Mouse (Mus musculus) megakaryocyte, embryonic 14.5 days (primary cell): Measurements from ENCODE around the gene Vps29.
"Not testable (repeated sequence)": the region's sequence is repeated elsewhere in the genome, so short reads cannot be mapped to it uniquely, and the experiment has no call there.

Experiments used
- FLI1 ChIP-seq: IDR thresholded peaks from 2 replicates; pipeline ENCODE4 v1.6.1; 2012; ENCODE audit warnings: low read length, inconsistent platforms, mixed read lengths
- GATA1 ChIP-seq: IDR thresholded peaks from 3 replicates; pipeline ENCODE4 v1.6.1; 2012; ENCODE audit warnings: mixed read lengths, low read length, inconsistent platforms, borderline replicate concordance

DNA sequence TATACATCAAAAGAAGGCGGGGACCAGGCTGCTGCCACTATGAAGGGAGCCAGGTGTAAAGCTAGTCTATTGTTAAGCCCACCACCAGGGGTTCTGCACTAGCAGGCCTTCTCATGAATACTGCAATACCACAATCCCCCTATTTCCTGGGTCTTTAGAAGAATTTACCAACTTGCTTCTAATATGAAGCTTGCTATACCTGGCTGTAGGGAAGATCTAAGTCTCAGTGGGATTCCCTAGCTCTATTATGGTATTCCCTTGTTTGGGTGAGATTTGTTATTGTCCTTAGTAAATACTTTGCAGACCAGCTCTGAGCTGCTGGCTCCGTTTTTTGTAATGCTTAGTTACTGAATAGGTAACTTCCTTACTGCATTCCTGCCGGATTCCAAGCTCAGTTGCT lies 35.2 kb upstream of the Vps29 start:
- not testable (repeated sequence) for TF ChIP-seq GATA1, FLI1
